ENCODE assay signal across 8 mouse cellular contexts in genomic region chr4:24574276-24574675, GRCm38 (mm10).
A peak's percentile ranks its signal among the peaks of the same experiment; 100 is the strongest.
DNase-seq lines count a peak whose midpoint lies in the region; ATAC-seq and TF ChIP-seq lines count a peak whose summit lies in the region.

No protein-coding gene starts in this region.

- no peak for TF ChIP-seq POLR2A in cortical plate, adult 2 months (IDR thresholded peaks at IDR 0.05; ENCODE audit: extremely low read depth, insufficient read depth, low read length)

- no peak overlapping the region for H3K4me3 ChIP-seq in kidney, embryonic 16.5 days (ENCODE audit: low read length)
- H3K4me3 ChIP-seq in cortical plate, adult 2 months (ENCODE audit: insufficient read depth, low read length) = no peak overlapping the region
- H3K4me3 ChIP-seq in limb, embryonic 11.5 days (ENCODE audit: low read depth, low read length) = no peak overlapping the region
- no peak overlapping the region for H3K4me3 ChIP-seq in midbrain, embryonic 16.5 days (ENCODE audit: low read depth, low read length)

- peaks cover 9% of the 10 kb centered on the region for H3K36me3 ChIP-seq in kidney, embryonic 16.5 days (ENCODE audit: insufficient read depth, low read length)
- peaks cover 6% of the 10 kb centered on the region; the same call in 1 of the 2 replicates for H3K36me3 ChIP-seq in limb, embryonic 11.5 days (ENCODE audit: control insufficient read depth, insufficient read depth, low read length)
- H3K36me3 ChIP-seq in midbrain, embryonic 16.5 days (ENCODE audit: control insufficient read depth, insufficient read depth, low read length) = no peaks in the 10 kb centered on the region

- DNase-seq in kidney, adult 11 months = peak; percentile 29
- peak; percentile 58 for DNase-seq in gastrocnemius, postnatal 14 days
- peak; percentile 37 to 80 for DNase-seq in kidney, adult 8-10 months
- peak; percentile 82 for DNase-seq in limb, embryonic 11.5 days (ENCODE audit: low spot score)
- peak; percentile 37 to 77 for DNase-seq in spleen, adult 18-20 months

- TF ChIP-seq CTCF in cortical plate, adult 2 months (IDR thresholded peaks at IDR 0.05; ENCODE audit: extremely low read depth, insufficient read depth, low read length) = peak; percentile 91

- H3K27ac ChIP-seq in kidney, embryonic 16.5 days (ENCODE audit: low read length) = no peak overlapping the region
- no peak overlapping the region for H3K27ac ChIP-seq in cortical plate, adult 2 months (ENCODE audit: insufficient read depth, low read length)
- no peak overlapping the region for H3K27ac ChIP-seq in limb, embryonic 11.5 days (replicated peaks; ENCODE audit: low read depth, low read length)
- no peak overlapping the region for H3K27ac ChIP-seq in midbrain, embryonic 16.5 days (ENCODE audit: low read length)

- no peaks in the 10 kb centered on the region for H3K27me3 ChIP-seq in kidney, embryonic 16.5 days (ENCODE audit: insufficient read depth, low read length)
- no peaks in the 10 kb centered on the region for H3K27me3 ChIP-seq in limb, embryonic 11.5 days (ENCODE audit: control insufficient read depth, insufficient read depth, low read length)
- H3K27me3 ChIP-seq in midbrain, embryonic 16.5 days (ENCODE audit: control insufficient read depth, insufficient read depth, low read depth, low read length) = no peaks in the 10 kb centered on the region

- no peak; the same call in 1 of the 2 replicates for ATAC-seq in kidney, embryonic 16.5 days (ENCODE audit: low FRiP score, low TSS enrichment)
- ATAC-seq in limb, embryonic 11.5 days (ENCODE audit: insufficient number of reproducible peaks, low FRiP score, low TSS enrichment, low read depth) = peak; percentile 51; the same call in 1 of the 2 replicates
- peak; percentile 93 for ATAC-seq in midbrain, embryonic 16.5 days

- H3K9ac ChIP-seq in kidney, embryonic 16.5 days (replicated peaks; ENCODE audit: low read length) = no peak overlapping the region
- no peak overlapping the region for H3K9ac ChIP-seq in limb, embryonic 11.5 days (ENCODE audit: low read length)
- H3K9ac ChIP-seq in midbrain, embryonic 16.5 days (ENCODE audit: low read depth, low read length) = no peak overlapping the region

- H3K9me3 ChIP-seq in kidney, embryonic 16.5 days (ENCODE audit: low read length) = 0 out of 2 replicates have a peak, but pooled peaks cover 5% of the 10 kb centered on the region
- H3K9me3 ChIP-seq in limb, embryonic 11.5 days (ENCODE audit: control insufficient read depth, low read length) = no peaks in the 10 kb centered on the region
- no peaks in the 10 kb centered on the region for H3K9me3 ChIP-seq in midbrain, embryonic 16.5 days (replicated peaks; ENCODE audit: control insufficient read depth, low read length, poor library complexity, severe bottlenecking)

- H3K4me2 ChIP-seq in kidney, embryonic 16.5 days (replicated peaks; ENCODE audit: low read depth, low read length) = no peak overlapping the region
- H3K4me2 ChIP-seq in limb, embryonic 11.5 days (ENCODE audit: low read depth, severe bottlenecking) = no peak overlapping the region
- H3K4me2 ChIP-seq in midbrain, embryonic 16.5 days (ENCODE audit: low read length) = no peak overlapping the region

- intact Hi-C loops in gastrocnemius, postnatal 14 days (cut with DNase I; ENCODE audit: low total_unique reads) = no loop called here

- WGBS in kidney, embryonic 16.5 days = 21% methylated on average over 6 of the region's 6 CpGs
- 17% methylated on average over 6 of the region's 6 CpGs for WGBS in limb, embryonic 11.5 days
- WGBS in midbrain, embryonic 16.5 days = 17% methylated on average over 6 of the region's 6 CpGs

- H3K4me1 ChIP-seq in kidney, embryonic 16.5 days (ENCODE audit: insufficient read depth, low read length) = no peaks in the 10 kb centered on the region
- H3K4me1 ChIP-seq in cortical plate, adult 2 months (ENCODE audit: control insufficient read depth, insufficient read depth, low read length) = no peaks in the 10 kb centered on the region
- no peaks in the 10 kb centered on the region for H3K4me1 ChIP-seq in limb, embryonic 11.5 days (ENCODE audit: control insufficient read depth, insufficient read depth, low read length)
- H3K4me1 ChIP-seq in midbrain, embryonic 16.5 days (ENCODE audit: control insufficient read depth, insufficient read depth, low read length) = no peaks in the 10 kb centered on the region

Comparison
In these comparisons a context has a peak if more than half of its experiments do, and no peak if none do; other contexts are left out.
1. DNase-seq: peak in every context shown above with its lines; median percentile 82 in limb, embryonic 11.5 days; 58 in kidney, adult 8-10 months; 58 in gastrocnemius, postnatal 14 days; 57 in spleen, adult 18-20 months; 29 in kidney, adult 11 months.